ENCODE assay signal across 10 mouse cellular contexts in genomic region chr11:110396085-110396484, GRCm38 (mm10). TPM values are rescaled to one million over a fixed set of nuclear protein-coding genes. Genes with fewer than 3 reads are reported as not detected.
DNase-seq lines count a peak whose midpoint lies in the region; ATAC-seq and TF ChIP-seq lines count a peak whose summit lies in the region.
"Had no signal": no experiment of that assay in that cellular context is flagged by ENCODE, and none has a peak within 500 bp of the region (broad histone marks: within the 10 kb centered on the region; RNA-seq: fewer than 3 reads in every experiment).

No protein-coding gene starts in this region.

- TF ChIP-seq CTCF in heart, postnatal 0 days (IDR thresholded peaks at IDR 0.05; ENCODE audit: low read depth) = no peak
- no peak for TF ChIP-seq CTCF in liver, postnatal 0 days (IDR thresholded peaks at IDR 0.05; ENCODE audit: low read depth)

- peak overlapping the region; percentile 18; the same call in 1 of the 2 replicates for H3K4me2 ChIP-seq in heart, postnatal 0 days (ENCODE audit: low read depth, low read length)
- peak overlapping the region; percentile 48 for H3K4me2 ChIP-seq in hindbrain, embryonic 12.5 days (replicated peaks)
- peak overlapping the region; percentile 60 for H3K4me2 ChIP-seq in midbrain, embryonic 16.5 days (ENCODE audit: low read length)
- H3K4me2 ChIP-seq in kidney, embryonic 14.5 days (replicated peaks; ENCODE audit: low read depth, low read length) = no peak overlapping the region; the same call in 1 of the 2 replicates
- H3K4me2 ChIP-seq in liver, postnatal 0 days (ENCODE audit: low read depth, low read length) = no peak overlapping the region

- peaks cover 3% of the 10 kb centered on the region; the same call in 1 of the 2 replicates for H3K9me3 ChIP-seq in heart, postnatal 0 days (replicated peaks; ENCODE audit: control insufficient read depth, low read length)
- H3K9me3 ChIP-seq in embryonic facial prominence, embryonic 10.5 days = no peaks in the 10 kb centered on the region
- no peaks in the 10 kb centered on the region for H3K9me3 ChIP-seq in hindbrain, embryonic 12.5 days (replicated peaks)
- H3K9me3 ChIP-seq in midbrain, embryonic 16.5 days (replicated peaks; ENCODE audit: control insufficient read depth, low read length, poor library complexity, severe bottlenecking) = no peaks in the 10 kb centered on the region
- no peaks in the 10 kb centered on the region for H3K9me3 ChIP-seq in kidney, embryonic 14.5 days (ENCODE audit: control insufficient read depth, low read length)
- peaks cover 3% of the 10 kb centered on the region for H3K9me3 ChIP-seq in liver, postnatal 0 days (ENCODE audit: low read length)

- H3K4me1 ChIP-seq in heart, postnatal 0 days (ENCODE audit: control insufficient read depth, insufficient read depth) = 0 out of 2 replicates have a peak, but pooled peaks cover 12% of the 10 kb centered on the region
- H3K4me1 ChIP-seq in embryonic facial prominence, embryonic 10.5 days = peaks cover 22% of the 10 kb centered on the region
- H3K4me1 ChIP-seq in hindbrain, embryonic 12.5 days = peaks cover 28% of the 10 kb centered on the region
- H3K4me1 ChIP-seq in midbrain, embryonic 16.5 days (ENCODE audit: control insufficient read depth, insufficient read depth, low read length) = peaks cover 23% of the 10 kb centered on the region
- peaks cover 8% of the 10 kb centered on the region for H3K4me1 ChIP-seq in kidney, embryonic 14.5 days (ENCODE audit: control insufficient read depth, insufficient read depth, low read length)
- H3K4me1 ChIP-seq in liver, postnatal 0 days (ENCODE audit: insufficient read depth) = peaks cover 10% of the 10 kb centered on the region

- no peaks in the 10 kb centered on the region for H3K27me3 ChIP-seq in heart, postnatal 0 days (ENCODE audit: control insufficient read depth, insufficient read depth, low read length)
- peaks cover 17% of the 10 kb centered on the region for H3K27me3 ChIP-seq in embryonic facial prominence, embryonic 10.5 days (replicated peaks; ENCODE audit: low read depth, poor library complexity, severe bottlenecking)
- H3K27me3 ChIP-seq in hindbrain, embryonic 12.5 days = peaks cover 7% of the 10 kb centered on the region
- H3K27me3 ChIP-seq in midbrain, embryonic 16.5 days (ENCODE audit: control insufficient read depth, insufficient read depth, low read depth, low read length) = no peaks in the 10 kb centered on the region
- H3K27me3 ChIP-seq in kidney, embryonic 14.5 days (ENCODE audit: control insufficient read depth, insufficient read depth, low read length) = no peaks in the 10 kb centered on the region
- H3K27me3 ChIP-seq in liver, postnatal 0 days (ENCODE audit: insufficient read depth, low read length) = no peaks in the 10 kb centered on the region

- no peak overlapping the region for H3K9ac ChIP-seq in heart, postnatal 0 days (replicated peaks; ENCODE audit: low read depth, low read length)
- peak overlapping the region; percentile 35; the same call in 1 of the 2 replicates for H3K9ac ChIP-seq in hindbrain, embryonic 12.5 days
- peak overlapping the region; percentile 47 for H3K9ac ChIP-seq in midbrain, embryonic 16.5 days (ENCODE audit: low read depth, low read length)
- H3K9ac ChIP-seq in kidney, embryonic 14.5 days (ENCODE audit: low read depth, low read length) = no peak overlapping the region
- no peak overlapping the region for H3K9ac ChIP-seq in liver, postnatal 0 days (replicated peaks)

- DNase-seq in heart, postnatal 0 days (ENCODE audit: low spot score) = no peak
- no peak for DNase-seq in heart, postnatal 4 days
- DNase-seq in embryonic facial prominence, embryonic 10.5 days (ENCODE audit: low spot score) = peak; percentile 30
- no peak for DNase-seq in B cell, adult 2 months
- DNase-seq in liver, postnatal 0 days = no peak
- DNase-seq: lung, adult 2 months; spleen, adult 18-20 months had no signal

- TF ChIP-seq EP300 in heart, postnatal 0 days (IDR thresholded peaks at IDR 0.05; ENCODE audit: low read depth) = no peak
- no peak for TF ChIP-seq EP300 in liver, postnatal 0 days (IDR thresholded peaks at IDR 0.05; ENCODE audit: low read depth)

- no peak for ATAC-seq in heart, postnatal 0 days (ENCODE audit: insufficient read depth, low read depth)
- ATAC-seq in hindbrain, embryonic 12.5 days (ENCODE audit: low FRiP score) = 0 out of 2 replicates have a peak, but pooled peaks have one; percentile 23
- no peak for ATAC-seq in midbrain, embryonic 16.5 days
- no peak for ATAC-seq in kidney, embryonic 14.5 days (ENCODE audit: low FRiP score, low TSS enrichment)
- no peak for ATAC-seq in liver, postnatal 0 days

- no peaks in the 10 kb centered on the region for H3K36me3 ChIP-seq in heart, postnatal 0 days (replicated peaks; ENCODE audit: control insufficient read depth, insufficient read depth, low read length)
- no peaks in the 10 kb centered on the region for H3K36me3 ChIP-seq in embryonic facial prominence, embryonic 10.5 days (replicated peaks)
- no peaks in the 10 kb centered on the region for H3K36me3 ChIP-seq in hindbrain, embryonic 12.5 days
- no peaks in the 10 kb centered on the region for H3K36me3 ChIP-seq in midbrain, embryonic 16.5 days (ENCODE audit: control insufficient read depth, insufficient read depth, low read length)
- no peaks in the 10 kb centered on the region for H3K36me3 ChIP-seq in kidney, embryonic 14.5 days (ENCODE audit: control insufficient read depth, insufficient read depth, low read length)
- H3K36me3 ChIP-seq in liver, postnatal 0 days (replicated peaks; ENCODE audit: insufficient read depth, low read length) = no peaks in the 10 kb centered on the region

- no peak overlapping the region for H3K4me3 ChIP-seq in heart, postnatal 0 days (ENCODE audit: low read depth, low read length)
- peak overlapping the region; percentile 37 for H3K4me3 ChIP-seq in embryonic facial prominence, embryonic 10.5 days
- peak overlapping the region; percentile 21 for H3K4me3 ChIP-seq in hindbrain, embryonic 12.5 days
- H3K4me3 ChIP-seq in midbrain, embryonic 16.5 days (ENCODE audit: low read depth, low read length) = peak overlapping the region; percentile 18
- no peak overlapping the region for H3K4me3 ChIP-seq in kidney, embryonic 14.5 days (ENCODE audit: low read length)
- no peak overlapping the region for H3K4me3 ChIP-seq in liver, postnatal 0 days (ENCODE audit: low read depth, low read length)

- H3K27ac ChIP-seq in heart, postnatal 0 days (ENCODE audit: low read depth) = no peak overlapping the region
- no peak overlapping the region; the same call in 1 of the 2 replicates for H3K27ac ChIP-seq in embryonic facial prominence, embryonic 10.5 days (replicated peaks)
- H3K27ac ChIP-seq in hindbrain, embryonic 12.5 days = peak overlapping the region; percentile 48; the same call in 1 of the 2 replicates
- no peak overlapping the region for H3K27ac ChIP-seq in midbrain, embryonic 16.5 days (ENCODE audit: low read length)
- H3K27ac ChIP-seq in kidney, embryonic 14.5 days (ENCODE audit: low read depth, low read length) = no peak overlapping the region
- H3K27ac ChIP-seq in liver, postnatal 0 days (ENCODE audit: low read depth) = no peak overlapping the region

- WGBS in heart, postnatal 0 days = 50% methylated on average over 19 of the region's 19 CpGs
- 39% methylated on average over 19 of the region's 19 CpGs for WGBS in embryonic facial prominence, embryonic 10.5 days
- 14% methylated on average over 19 of the region's 19 CpGs for WGBS in hindbrain, embryonic 12.5 days
- 18% methylated on average over 19 of the region's 19 CpGs for WGBS in midbrain, embryonic 16.5 days
- 53% methylated on average over 19 of the region's 19 CpGs for WGBS in kidney, embryonic 14.5 days
- 76% methylated on average over 19 of the region's 19 CpGs for WGBS in liver, postnatal 0 days (ENCODE audit: insufficient replicate concordance)

RNA-seq across cellular contexts. Expression of gene Map2k6, which starts 2.8 kb away (rescaled TPM):
- total RNA-seq in heart, postnatal 0 days (2014; rRNA removed; ENCODE audit: low replicate concordance) = 11.3 and 17.4 TPM in 2 replicates
- polyA plus RNA-seq in heart, postnatal 0 days (2015; fragmentation: Nextera tagmentation; extraction: Ambion mirVana) = 9.3 and 12.1 TPM in 2 replicates
- total RNA-seq in heart, postnatal 4 days (2021) = 10 to 100 TPM; 11.8 to 15.0 TPM
- 43.9 and 46.4 TPM in 2 replicates for polyA plus RNA-seq in embryonic facial prominence, embryonic 10.5 days (2016; fragmentation: Nextera tagmentation; extraction: Ambion mirVana)
- polyA plus RNA-seq in hindbrain, embryonic 12.5 days (2016; fragmentation: Nextera tagmentation; extraction: Ambion mirVana) = 27.8 and 34.4 TPM in 2 replicates
- polyA plus RNA-seq in midbrain, embryonic 16.5 days (2015; fragmentation: Nextera tagmentation; extraction: Ambion mirVana) = 22.1 and 23.4 TPM in 2 replicates
- 20.2 and 26.6 TPM in 2 replicates for polyA plus RNA-seq in kidney, embryonic 14.5 days (2014; fragmentation: Nextera tagmentation; extraction: Ambion mirVana)
- 3.7 and 4.2 TPM in 2 replicates for polyA plus RNA-seq in liver, postnatal 0 days (2015; fragmentation: Nextera tagmentation; extraction: Ambion mirVana)

RNA-seq across cellular contexts. Expression of gene Abca5, which starts 58.6 kb away (rescaled TPM):
- 3.8 and 5.3 TPM in 2 replicates for total RNA-seq in heart, postnatal 0 days (2014; rRNA removed; ENCODE audit: low replicate concordance)
- polyA plus RNA-seq in heart, postnatal 0 days (2015; fragmentation: Nextera tagmentation; extraction: Ambion mirVana) = 2.5 and 2.6 TPM in 2 replicates
- total RNA-seq in heart, postnatal 4 days (2021) = 10 to 100 TPM; 12.6 to 13.6 TPM
- polyA plus RNA-seq in embryonic facial prominence, embryonic 10.5 days (2016; fragmentation: Nextera tagmentation; extraction: Ambion mirVana) = 1.5 and 3.5 TPM in 2 replicates
- 5.9 and 8.9 TPM in 2 replicates for polyA plus RNA-seq in hindbrain, embryonic 12.5 days (2016; fragmentation: Nextera tagmentation; extraction: Ambion mirVana)
- 9.6 and 10.2 TPM in 2 replicates for polyA plus RNA-seq in midbrain, embryonic 16.5 days (2015; fragmentation: Nextera tagmentation; extraction: Ambion mirVana)
- 5.6 and 6.9 TPM in 2 replicates for polyA plus RNA-seq in kidney, embryonic 14.5 days (2014; fragmentation: Nextera tagmentation; extraction: Ambion mirVana)
- polyA plus RNA-seq in liver, postnatal 0 days (2015; fragmentation: Nextera tagmentation; extraction: Ambion mirVana) = 1.0 and 2.3 TPM in 2 replicates

Comparison
In these comparisons a context has a peak if more than half of its experiments do, and no peak if none do; other contexts are left out.
1. H3K4me2 ChIP-seq: peak in heart, postnatal 0 days (single experiment), hindbrain, embryonic 12.5 days (single experiment) and midbrain, embryonic 16.5 days (single experiment); none in kidney, embryonic 14.5 days (single experiment) and liver, postnatal 0 days (single experiment).
2. H3K4me3 ChIP-seq: peak in embryonic facial prominence, embryonic 10.5 days (single experiment), hindbrain, embryonic 12.5 days (single experiment) and midbrain, embryonic 16.5 days (single experiment); none in heart, postnatal 0 days (single experiment), kidney, embryonic 14.5 days (single experiment) and liver, postnatal 0 days (single experiment).
3. H3K9ac ChIP-seq: peak in hindbrain, embryonic 12.5 days (single experiment) and midbrain, embryonic 16.5 days (single experiment); none in heart, postnatal 0 days (single experiment), kidney, embryonic 14.5 days (single experiment) and liver, postnatal 0 days (single experiment).